Mouse (Mus musculus): ENCODE measurements at regions not wholly inside any gene's neighbourhood (a gene's known extent, or its start where the extent isn't known, plus 50 kb on each side); places are given as distances from the start of the nearest gene placed in this dataset.

DNA sequence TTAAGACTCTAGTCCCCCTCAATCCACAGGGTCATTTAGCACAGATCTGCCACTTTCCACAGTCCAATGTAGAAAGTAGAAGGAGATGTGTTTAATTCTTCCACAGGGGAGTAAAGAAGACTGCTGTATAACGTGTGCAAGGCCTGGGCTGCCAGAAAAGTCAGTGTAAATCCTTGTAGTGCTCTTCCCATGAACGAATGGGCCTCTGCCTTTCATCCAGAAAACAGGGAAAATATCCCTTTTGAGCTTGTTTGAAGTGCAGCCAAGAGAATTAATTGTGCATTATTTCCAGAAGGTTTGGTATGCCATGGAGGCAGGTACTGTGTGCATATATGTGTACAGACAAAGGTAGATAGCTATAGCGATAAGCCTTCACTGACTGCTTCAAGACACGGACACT is 425.1 kb downstream of the Sorl1 start:
- no peak for DNase-seq (ENCODE audit: extremely low spot score in 1 of 2, low spot score in 1 of 2)

DNA sequence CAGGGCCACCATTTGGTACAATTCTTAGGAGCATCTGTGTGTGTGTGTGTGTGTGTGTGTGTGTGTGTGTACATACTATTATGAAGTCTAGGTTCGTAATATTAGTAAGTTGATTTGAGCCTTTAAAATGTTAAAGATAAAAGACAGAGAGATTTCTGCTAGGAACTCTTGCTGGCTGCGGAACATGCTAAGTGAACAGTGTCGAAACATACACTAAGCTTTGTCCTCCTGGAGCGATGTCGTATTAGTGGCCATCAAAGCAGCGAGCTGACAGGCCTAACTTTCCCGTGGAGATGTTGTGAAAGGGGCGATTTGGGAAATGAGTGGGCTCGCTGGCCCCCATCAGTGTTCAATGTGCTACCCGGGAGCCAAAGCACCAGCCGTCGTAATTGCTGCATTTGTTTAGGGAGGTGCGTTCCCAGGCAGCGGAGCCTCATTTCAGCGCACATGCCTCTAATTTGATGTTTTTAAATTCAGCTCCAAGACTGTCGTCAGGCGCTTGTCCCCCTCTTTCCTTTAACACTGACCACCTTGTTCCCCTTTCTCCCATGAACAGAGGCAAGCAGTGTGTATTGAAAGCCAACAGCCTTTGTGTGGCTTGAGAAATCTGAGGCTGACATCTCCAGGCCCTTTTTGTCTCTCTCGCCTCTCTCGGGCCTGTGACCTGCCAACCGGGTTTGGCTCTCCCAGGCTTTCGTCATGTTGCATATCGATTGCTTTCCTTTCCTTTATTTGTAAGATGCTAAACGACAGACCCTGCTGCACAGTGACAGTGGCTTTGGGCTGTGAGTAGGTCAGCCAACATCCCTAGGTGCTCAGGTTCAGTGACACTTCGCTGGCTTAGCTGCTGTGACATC is 426.3 kb downstream of the Sorl1 start:
- peak; percentile 18 to 22 for DNase-seq (ENCODE audit: extremely low spot score in 1 of 2, low spot score in 1 of 2)

- no peak for DNase-seq (ENCODE audit: extremely low spot score in 1 of 2, low spot score in 1 of 2)
Measured at GRCm38 (mm10) chr9:41697160-41697559, 426.9 kb downstream of the Sorl1 start.

- no peak for DNase-seq (ENCODE audit: extremely low spot score in 1 of 2, low spot score in 1 of 2)
Measured at GRCm38 (mm10) chr9:41682911-41683310, 441.2 kb downstream of the Sorl1 start.

GRCm38 (mm10) chr9:41675656-41676055 is 448.4 kb downstream of the Sorl1 start:
- DNase-seq (ENCODE audit: extremely low spot score in 1 of 2, low spot score in 1 of 2) = no peak

- DNase-seq (ENCODE audit: extremely low spot score in 1 of 2, low spot score in 1 of 2) = no peak
Measured at GRCm38 (mm10) chr9:41672958-41673357, 451.1 kb downstream of the Sorl1 start.

GRCm38 (mm10) chr9:41668741-41669140 is 455.4 kb downstream of the Sorl1 start:
- DNase-seq (ENCODE audit: extremely low spot score in 1 of 2, low spot score in 1 of 2) = no peak

DNA sequence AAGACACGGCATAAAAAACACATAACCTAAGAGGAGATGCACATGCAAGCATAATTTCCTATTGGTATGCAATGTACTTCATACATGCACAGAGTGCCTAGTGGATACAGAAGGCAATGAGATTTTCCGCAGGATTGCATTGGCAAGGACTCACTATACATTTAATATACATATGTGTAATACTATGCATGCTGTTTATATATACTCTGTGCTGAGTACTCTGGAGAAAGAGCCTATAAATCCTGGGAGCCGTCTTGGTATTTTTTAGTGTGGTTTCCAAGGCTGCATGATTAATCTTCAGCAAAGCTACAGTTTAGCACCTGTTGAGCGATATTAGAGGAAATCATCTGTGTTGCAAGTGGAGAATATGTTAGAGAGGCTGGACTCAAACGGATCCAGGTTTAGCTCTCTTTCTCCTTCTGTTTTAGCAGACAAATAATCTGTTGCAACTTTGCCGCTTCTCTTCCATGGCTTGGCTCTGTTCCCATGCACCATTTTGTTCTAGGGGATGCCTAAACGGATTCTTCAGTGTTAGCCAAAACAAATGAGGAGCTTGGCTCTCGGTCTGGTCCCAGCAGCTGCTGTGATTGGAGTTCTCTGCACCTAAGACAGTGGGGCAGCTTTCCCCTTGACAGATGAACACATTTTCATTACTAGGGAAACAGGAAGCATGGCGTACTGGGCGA is 459.0 kb downstream of the Sorl1 start:
- peak; percentile 50 to 62 for DNase-seq (ENCODE audit: extremely low spot score in 1 of 2, low spot score in 1 of 2)

GRCm38 (mm10) chr9:41660576-41660975 is 463.5 kb downstream of the Sorl1 start:
- DNase-seq (ENCODE audit: extremely low spot score in 1 of 2, low spot score in 1 of 2) = no peak

DNA sequence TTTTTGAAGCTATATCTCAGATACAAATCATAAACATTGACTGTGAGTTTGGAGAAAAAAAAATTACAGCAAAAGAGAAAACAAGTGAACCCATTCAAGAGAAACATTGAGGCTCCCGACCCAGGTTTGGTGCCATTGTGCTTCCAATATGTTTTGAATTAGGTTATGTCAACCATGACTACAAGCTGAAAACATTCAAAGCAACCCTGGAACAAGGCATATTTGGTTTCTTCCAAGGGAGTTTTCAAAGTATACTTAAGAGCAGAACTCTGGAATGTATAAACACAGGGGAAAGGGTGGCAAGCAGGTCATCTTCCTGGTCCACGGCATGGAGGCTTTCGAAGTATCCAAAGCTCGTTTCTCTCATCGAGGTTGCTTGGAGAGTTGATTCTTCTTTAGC is 464.1 kb downstream of the Sorl1 start:
- DNase-seq (ENCODE audit: extremely low spot score in 1 of 2, low spot score in 1 of 2) = no peak

- DNase-seq (ENCODE audit: extremely low spot score in 1 of 2, low spot score in 1 of 2) = no peak
Measured at GRCm38 (mm10) chr9:41631564-41632205, 470.2 kb upstream of the Ubash3b start.

DNA sequence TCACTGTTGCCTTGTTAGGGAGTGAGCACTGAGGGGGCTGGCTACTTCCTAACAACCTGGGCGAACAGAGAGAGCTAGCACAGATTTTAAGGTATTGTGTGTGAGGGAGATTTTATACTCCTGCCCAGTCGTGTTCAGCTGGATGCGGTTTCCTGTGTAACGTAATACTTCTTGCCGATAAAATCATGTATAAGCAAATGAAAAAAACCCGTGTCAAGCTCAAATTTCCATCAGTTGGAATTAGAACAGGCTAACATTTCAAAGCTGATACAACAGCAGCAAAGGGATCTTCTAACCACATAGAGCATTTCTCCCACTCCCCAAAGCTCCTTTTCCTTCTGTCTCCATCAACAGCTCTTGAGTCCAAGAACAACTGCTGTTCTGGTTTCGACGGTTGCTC is 459.8 kb upstream of the Ubash3b start:
- DNase-seq (ENCODE audit: extremely low spot score in 1 of 2, low spot score in 1 of 2) = no peak

GRCm38 (mm10) chr9:41614002-41614401 is 452.5 kb upstream of the Ubash3b start:
- DNase-seq (ENCODE audit: extremely low spot score in 1 of 2, low spot score in 1 of 2) = no peak

DNA sequence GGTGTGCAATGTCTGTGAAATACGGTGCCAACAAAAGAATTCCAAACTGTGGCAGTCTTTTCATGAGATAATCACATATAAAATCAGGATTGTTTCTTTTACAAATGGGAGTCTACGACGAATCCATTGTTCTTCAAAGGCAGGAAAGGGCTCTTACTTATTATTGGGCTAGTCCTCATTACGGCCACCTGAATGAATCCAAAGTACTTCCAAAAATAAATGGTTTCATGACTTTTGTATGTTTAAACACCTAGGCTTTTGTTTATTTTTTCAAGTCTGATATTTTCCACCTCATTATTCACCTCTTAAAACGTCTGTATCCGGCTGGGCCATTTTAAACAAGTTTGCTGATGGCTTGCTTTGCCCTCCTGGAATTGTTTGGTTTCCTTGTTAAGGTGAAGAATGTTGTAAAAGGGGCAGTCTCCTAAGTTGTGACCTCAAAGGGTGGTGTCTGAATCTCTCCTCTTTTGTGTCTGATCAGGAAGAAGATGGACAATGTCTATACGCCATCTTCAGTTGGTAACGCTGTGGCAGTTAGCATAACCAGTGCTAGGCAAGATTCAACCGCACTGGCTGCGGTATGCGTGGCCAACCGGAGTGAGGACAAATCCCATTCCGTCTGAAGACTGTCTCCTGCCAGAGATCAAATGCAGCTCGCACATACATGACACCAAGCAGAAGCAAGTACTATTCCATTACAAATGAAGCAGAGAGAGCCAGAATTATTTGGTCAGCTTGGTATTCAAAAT is 451.5 kb upstream of the Ubash3b start:
- no peak for DNase-seq (ENCODE audit: extremely low spot score in 1 of 2, low spot score in 1 of 2)

GRCm38 (mm10) chr9:41612452-41612795 is 450.9 kb upstream of the Ubash3b start:
- DNase-seq (ENCODE audit: extremely low spot score in 1 of 2, low spot score in 1 of 2) = no peak

DNA sequence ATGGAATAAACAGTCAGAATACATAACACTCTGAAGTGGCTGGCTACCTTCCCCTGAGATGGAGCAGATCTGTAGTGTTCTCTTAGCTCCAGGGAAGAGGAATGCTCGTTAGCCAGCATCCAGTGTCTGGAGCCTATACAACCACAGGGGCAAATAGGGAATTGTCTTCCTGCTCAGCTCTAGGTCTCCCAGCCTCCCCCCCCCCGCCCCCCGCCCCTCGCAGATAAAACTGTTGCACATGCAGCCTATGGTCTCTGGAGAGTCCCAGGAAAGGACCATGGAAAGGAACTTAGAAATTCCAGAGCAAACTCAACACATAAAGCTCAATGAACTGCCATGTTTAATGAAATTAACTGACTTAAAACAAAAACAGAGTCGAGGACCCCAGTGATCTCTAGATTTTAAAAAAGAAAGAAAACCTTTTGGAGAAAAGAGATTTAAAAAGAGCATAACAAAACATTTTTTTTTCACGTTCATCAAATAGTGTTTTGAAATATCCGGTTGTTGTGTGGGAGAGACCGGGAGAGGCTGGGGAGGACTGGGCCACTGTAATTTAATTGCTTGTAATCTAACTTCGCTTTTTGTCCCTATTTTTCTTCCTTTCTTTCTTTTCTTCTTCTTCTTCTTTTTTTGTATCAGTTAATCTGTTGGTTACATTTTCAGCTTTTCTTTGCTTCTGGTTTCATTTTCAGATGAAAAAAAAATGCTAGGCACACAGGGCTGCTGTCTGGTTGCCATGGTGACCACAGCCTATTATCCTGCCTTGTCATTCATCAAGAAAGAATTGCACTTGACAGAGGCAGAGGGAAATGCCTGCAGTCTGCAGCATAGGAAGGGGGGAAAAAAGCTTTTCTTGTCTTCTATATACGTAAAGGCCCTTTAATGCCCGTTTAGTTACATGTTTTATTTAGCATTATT is 450.3 kb upstream of the Ubash3b start:
- DNase-seq (ENCODE audit: extremely low spot score in 1 of 2, low spot score in 1 of 2) = peak in 1 of 2 experiments; percentile 60

DNA sequence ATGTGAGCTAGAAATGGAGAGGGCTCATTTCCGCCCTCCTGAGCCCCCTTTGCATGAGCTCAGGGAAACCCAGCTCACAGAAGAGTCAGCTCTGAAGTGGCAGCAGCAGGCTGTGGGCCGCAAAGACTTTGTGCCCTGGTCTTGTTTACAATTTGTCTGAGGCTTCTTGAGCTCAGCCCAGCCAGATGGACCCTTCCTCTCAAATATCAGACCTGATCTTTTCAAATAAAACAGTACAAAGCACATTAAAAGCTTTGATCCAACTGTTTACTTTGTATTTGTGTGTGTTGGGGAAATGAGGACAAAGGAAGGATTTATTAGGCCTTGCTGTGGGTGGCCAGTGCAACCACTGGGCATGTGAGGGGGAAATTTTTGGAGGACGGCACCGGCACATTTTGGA is 448.9 kb upstream of the Ubash3b start:
- DNase-seq (ENCODE audit: extremely low spot score in 1 of 2, low spot score in 1 of 2) = no peak

DNA sequence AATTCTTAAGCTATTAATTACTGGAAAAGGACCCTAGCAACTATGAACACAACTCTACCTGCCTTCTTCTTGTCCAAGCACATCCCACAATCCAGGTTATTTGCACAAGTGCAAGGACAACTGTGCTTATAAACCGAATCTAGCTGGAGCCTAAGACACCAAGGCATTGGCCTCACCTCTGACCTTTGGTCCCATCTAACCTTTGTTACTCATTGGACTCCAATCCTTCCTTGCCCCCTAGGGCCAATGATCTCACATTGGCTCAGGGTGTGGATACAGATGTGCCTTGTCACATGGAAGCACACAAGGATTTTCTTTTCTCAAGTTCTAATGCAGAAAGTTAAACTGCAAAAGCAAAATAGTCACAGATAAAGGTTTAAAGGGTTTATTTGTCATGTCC is 444.6 kb upstream of the Ubash3b start:
- DNase-seq (ENCODE audit: extremely low spot score in 1 of 2, low spot score in 1 of 2) = no peak

DNA sequence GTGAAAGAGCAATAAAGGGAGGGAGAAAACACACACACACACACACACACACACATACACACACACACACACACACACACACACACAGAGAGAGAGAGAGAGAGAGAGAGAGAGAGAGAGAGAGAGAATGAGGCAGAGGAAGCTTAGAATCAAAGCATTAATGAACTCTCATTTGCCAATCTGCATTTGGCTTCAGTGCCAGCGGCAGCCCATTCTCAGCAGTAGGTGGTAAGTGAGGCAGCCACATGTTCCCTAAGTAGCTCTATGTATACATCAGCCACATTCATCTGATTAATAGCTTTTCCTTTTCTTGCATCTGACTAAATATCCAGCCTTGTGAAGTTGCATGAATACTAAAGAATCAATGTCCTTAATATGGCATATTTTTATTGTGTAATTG is 443.4 kb upstream of the Ubash3b start:
- no peak for DNase-seq (ENCODE audit: extremely low spot score in 1 of 2, low spot score in 1 of 2)

DNA sequence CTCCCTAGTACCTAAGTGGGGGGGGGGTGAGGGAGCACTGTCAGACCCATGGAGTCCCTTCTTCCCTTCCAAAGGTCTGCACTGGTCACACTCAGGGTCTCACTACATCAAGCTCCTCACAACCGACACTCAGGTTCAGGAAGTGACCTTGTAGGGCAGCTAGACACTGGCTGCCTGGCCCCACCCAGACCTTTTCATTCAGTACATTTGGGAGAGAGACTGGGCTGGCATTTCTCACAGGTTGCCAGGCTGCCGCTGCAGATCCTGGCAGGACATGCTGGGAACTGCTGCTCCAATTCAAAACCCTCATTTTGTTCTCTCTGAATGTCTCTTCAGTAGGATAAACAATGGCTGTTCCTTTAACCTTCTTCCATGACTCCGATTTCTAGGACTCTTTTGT is 439.3 kb upstream of the Ubash3b start:
- DNase-seq (ENCODE audit: extremely low spot score in 1 of 2, low spot score in 1 of 2) = no peak
